Mouse (Mus musculus) erythroblast, embryonic 14.5 days (primary cell): ENCODE data around the gene Srp54b. TPM values are rescaled to one million over a fixed set of nuclear protein-coding genes. Genes with fewer than 3 reads are reported as not detected.
A peak's percentile ranks its signal among the peaks of the same experiment; 100 is the strongest.
"Not testable (repeated sequence)": the region's sequence is repeated elsewhere in the genome, so short reads cannot be mapped to it uniquely, and the experiment has no call there.

Experiments
- H3K27me3 ChIP-seq: 2 replicates; pipeline ENCODE4 v1.6.1; 2012; ENCODE audit warnings: inconsistent platforms; ENCODE audit not compliant: control insufficient read depth
- H3K36me3 ChIP-seq: 2 replicates; pipeline ENCODE4 v1.6.1; 2012; ENCODE audit warnings: mild to moderate bottlenecking, inconsistent platforms; ENCODE audit not compliant: control insufficient read depth
- H3K4me1 ChIP-seq: 2 replicates; pipeline ENCODE4 v1.6.1; 2012; ENCODE audit warnings: inconsistent platforms; ENCODE audit not compliant: control insufficient read depth
- H3K4me3 ChIP-seq: replicated peaks from 2 replicates; pipeline ENCODE3; 2012; ENCODE audit warnings: moderate library complexity, mild to moderate bottlenecking, inconsistent platforms
- H3K9me3 ChIP-seq: 2 replicates; pipeline ENCODE4 v1.6.1; 2012; ENCODE audit warnings: low read length, inconsistent platforms, mixed read lengths; ENCODE audit not compliant: control insufficient read depth
- polyA plus RNA-seq: library from polyadenylated mRNA; stranded (reverse); fragments of >175 nt; gene quantifications from 2 replicates; pipeline ENCODE4 v1.2.3, GENCODE M21; 2012

Srp54b gene
- polyA plus RNA-seq, 1 experiment, result 3.1 TPM

DNA sequence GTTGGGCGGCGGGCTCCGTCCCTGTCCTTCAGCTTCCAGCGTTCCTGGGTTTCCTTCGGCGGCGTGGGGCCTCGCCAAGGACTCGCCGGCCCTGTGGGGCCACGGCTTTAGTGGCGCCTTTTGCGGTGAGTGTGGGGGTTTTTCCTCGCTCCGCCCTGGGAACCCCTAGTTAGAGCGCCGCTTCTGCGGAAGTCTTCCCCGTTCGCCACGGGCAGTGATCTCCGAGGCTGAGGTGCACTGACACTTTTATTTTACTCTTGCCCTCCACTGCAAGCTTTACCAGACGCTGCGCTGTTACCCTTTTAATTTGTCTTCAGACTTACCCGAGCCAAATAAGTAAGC lies 75.6 kb downstream of the Srp54b start:
- H3K27me3 ChIP-seq, H3K9me3 ChIP-seq, H3K36me3 ChIP-seq, H3K4me1 ChIP-seq: not testable (repeated sequence)
- peak overlapping the region; percentile 61 for H3K4me3 ChIP-seq

Other genes with a start within 250 kb of the Srp54b start
- 0.35 and 1.8 TPM in 2 replicates for gene Gm20403, start 168.6 kb upstream of the Srp54b start, polyA plus RNA-seq
- 2.9 and 3.1 TPM in 2 replicates for gene Baz1a, start 140.8 kb upstream of the Srp54b start, polyA plus RNA-seq
- 0.09 and 0.26 TPM in 2 replicates for gene 2700097O09Rik, start 75.0 kb upstream of the Srp54b start, polyA plus RNA-seq
- gene Srp54a, start 74.8 kb upstream of the Srp54b start, polyA plus RNA-seq, result 0.44 and 0.72 TPM in 2 replicates
- 0.79 TPM in 2 replicates for gene Fam177a, start 30.6 kb upstream of the Srp54b start, polyA plus RNA-seq
- not detected in 2 replicates for gene 1700047I17Rik2, start 44.5 kb downstream of the Srp54b start, polyA plus RNA-seq
- 0.13 and 0.14 TPM in 2 replicates for gene Srp54c, start 75.1 kb downstream of the Srp54b start, polyA plus RNA-seq
- gene 1110008L16Rik, start 144.5 kb downstream of the Srp54b start, polyA plus RNA-seq, result 0.02 and 0.03 TPM in 2 replicates
- 0.04 and 0.06 TPM in 2 replicates for gene Ppp2r3c, start 147.9 kb downstream of the Srp54b start, polyA plus RNA-seq
- 1.2 and 1.9 TPM in 2 replicates for gene Psma6, start 229.1 kb downstream of the Srp54b start, polyA plus RNA-seq